ENCODE assay signal across 1 mouse cellular context in genomic region chr1:82973244-82973643, GRCm38 (mm10).
TF ChIP-seq lines count a peak whose summit lies in the region.

No protein-coding gene starts in this region.

TF ChIP-seq in CH12.LX, 34 proteins besides CTCF, POLR2A, EP300 and RAD21:
- no peak for TF ChIP-seq CHD1 (IDR thresholded peaks at IDR 0.05; ENCODE audit: low read depth, low read length)
- TF ChIP-seq SMC3 (IDR thresholded peaks at IDR 0.05; ENCODE audit: low read depth, low read length): peak; percentile 44
- TF ChIP-seq ZMIZ1 (IDR thresholded peaks at IDR 0.05; ENCODE audit: low read depth, low read length): no peak
- no peak for TF ChIP-seq JUN (IDR thresholded peaks at IDR 0.05; ENCODE audit: insufficient read depth, low read depth, low read length)
- no peak for TF ChIP-seq E2F4 (IDR thresholded peaks at IDR 0.05; ENCODE audit: insufficient replicate concordance, low read depth, low read length)
